Mouse (Mus musculus) embryonic facial prominence, embryonic 14.5 days (tissue): ENCODE results near the gene Gfm2. TPM values are rescaled to one million over a fixed set of nuclear protein-coding genes. Genes with fewer than 3 reads are reported as not detected.

Experiments used
- ATAC-seq: fragments of 200-750 bp; cut with Nextera tagmentation; 2 replicates; pipeline ENCODE4 v1.8.0; 2017; ENCODE audit warnings: low read depth, moderate number of reproducible peaks, moderate TSS enrichment
- DNase-seq: peaks from one replicate; pipeline ENCODE4 v3.0.0-alpha.2; 2015; ENCODE audit warnings: low spot score
- H3K27ac ChIP-seq: fragments of 300-500 bp; sonication (generic); replicated peaks from 2 replicates; pipeline ENCODE4 v1.5.1; 2014; ENCODE audit warnings: low read depth, mild to moderate bottlenecking, low read length, moderate library complexity
- H3K27me3 ChIP-seq: fragments of 300-500 bp; sonication (generic); replicated peaks from 2 replicates; pipeline ENCODE4 v1.6.1; 2014; ENCODE audit warnings: low read length; ENCODE audit not compliant: control insufficient read depth, insufficient read depth
- H3K36me3 ChIP-seq: fragments of 300-500 bp; sonication (generic); 2 replicates; pipeline ENCODE4 v1.6.1; 2014; ENCODE audit warnings: low read length, mixed read lengths; ENCODE audit not compliant: control insufficient read depth, insufficient read depth
- H3K4me1 ChIP-seq: fragments of 300-500 bp; sonication (generic); 2 replicates; pipeline ENCODE4 v1.6.1; 2014; ENCODE audit warnings: antibody characterized with exemption, low read length; ENCODE audit not compliant: control insufficient read depth, insufficient read depth
- H3K4me2 ChIP-seq: fragments of 300-500 bp; sonication (generic); 2 replicates; pipeline ENCODE4 v1.6.1; 2014; ENCODE audit warnings: low read depth, mild to moderate bottlenecking, low read length, moderate library complexity, mixed read lengths
- H3K4me3 ChIP-seq: fragments of 300-500 bp; sonication (generic); 2 replicates; pipeline ENCODE4 v1.5.1; 2014; ENCODE audit warnings: low read depth, mild to moderate bottlenecking, low read length
- H3K9ac ChIP-seq: fragments of 300-500 bp; sonication (generic); 2 replicates; pipeline ENCODE4 v1.6.1; 2014; ENCODE audit warnings: low read depth, mild to moderate bottlenecking, low read length, moderate library complexity, mixed read lengths
- H3K9me3 ChIP-seq: fragments of 300-500 bp; sonication (generic); 2 replicates; pipeline ENCODE4 v1.6.1; 2016; ENCODE audit warnings: low read length; ENCODE audit not compliant: control insufficient read depth
- WGBS: fragments of 180-500 bp; shearing (Covaris S2); extraction: QIAGEN DNeasy Blood & Tissue Kit; methylation state at CpG from one replicate; pipeline ENCODE4 v1.1.7; 2014; 5-methylcytosine and 5-hydroxymethylcytosine counted together
- polyA plus RNA-seq: library from polyadenylated mRNA; unstranded; fragments of >200 nt; fragmentation: Nextera tagmentation; extraction: Ambion mirVana; gene quantifications from 2 replicates; pipeline ENCODE4 v1.2.1, GENCODE M21; 2014

The Gfm2 gene
- polyA plus RNA-seq, 1 experiment from 2014 or later: 23.1 TPM

DNA sequence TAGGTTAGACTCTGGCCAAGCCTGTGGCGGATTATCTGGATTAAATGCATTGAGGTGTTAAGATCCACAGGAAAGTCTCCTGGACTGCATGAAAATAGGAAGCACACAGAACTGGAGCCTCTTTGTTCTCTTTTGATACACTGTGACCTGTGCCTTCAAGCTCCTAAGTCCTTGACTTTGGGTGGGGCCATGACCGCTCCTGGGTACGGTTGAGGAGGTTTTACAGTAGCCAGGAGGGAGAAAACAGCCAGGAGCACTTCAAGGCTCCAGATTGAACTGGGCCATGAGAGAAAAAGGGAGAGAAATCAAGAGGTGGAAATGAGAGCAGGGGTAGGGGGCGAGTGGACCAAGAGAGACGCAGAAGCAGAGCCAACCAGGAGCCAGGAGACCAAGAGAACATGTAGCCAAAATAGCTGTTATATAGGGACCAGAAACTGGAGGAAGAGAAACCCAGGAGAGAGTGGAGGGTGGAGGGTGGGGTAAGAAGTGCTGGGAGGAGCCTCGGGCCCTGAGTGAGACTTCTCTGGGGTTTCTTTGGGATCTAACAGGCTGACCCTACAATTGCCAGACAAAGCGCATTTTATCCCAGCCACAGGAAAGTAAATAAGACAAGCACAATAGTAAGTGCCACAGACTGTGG lies 69.9 kb downstream of the Gfm2 start:
- Histone ChIP-seq H3K27me3 (no peaks in the 10 kb centered on the region), H3K27ac (no peak overlapping the region), H3K4me3 (no peak overlapping the region), H3K36me3 (no peaks in the 10 kb centered on the region), H3K4me2 (no peak overlapping the region), H3K9me3 (no peaks in the 10 kb centered on the region), H3K9ac (no peak overlapping the region), H3K4me1 (0 out of 2 replicates have a peak, but pooled peaks cover 3% of the 10 kb centered on the region)
- WGBS: 84% methylated on average over 7 of the region's 7 CpGs
- ATAC-seq: no peak
- no peak for DNase-seq

DNA sequence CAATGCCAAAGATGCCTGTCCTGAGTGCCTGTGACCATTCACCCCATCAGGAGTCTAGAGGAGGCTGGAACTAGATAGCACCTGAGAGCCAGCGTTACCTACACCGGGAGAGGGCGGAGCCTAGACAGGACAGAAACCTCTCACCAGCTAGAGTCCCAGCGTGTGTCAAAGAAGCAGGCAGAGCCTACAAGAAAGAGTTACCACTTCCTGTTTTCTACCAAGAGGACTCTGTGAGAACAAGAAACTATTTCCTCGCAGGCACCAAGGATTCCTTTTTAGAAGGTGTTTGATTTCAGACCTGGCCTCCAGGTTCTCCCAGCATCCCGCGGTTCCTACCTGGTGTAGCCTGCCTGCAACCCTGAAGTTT lies 70.4 kb downstream of the Gfm2 start:
- 44% methylated on average over 7 of the region's 7 CpGs for WGBS
- H3K4me3 ChIP-seq: no peak overlapping the region
- no peak for ATAC-seq
- no peaks in the 10 kb centered on the region for H3K27me3 ChIP-seq
- no peak overlapping the region for H3K27ac ChIP-seq
- H3K4me2 ChIP-seq: no peak overlapping the region
- DNase-seq: no peak
- no peaks in the 10 kb centered on the region for H3K36me3 ChIP-seq
- no peaks in the 10 kb centered on the region for H3K9me3 ChIP-seq
- 0 out of 2 replicates have a peak, but pooled peaks cover 3% of the 10 kb centered on the region for H3K4me1 ChIP-seq
- no peak overlapping the region for H3K9ac ChIP-seq

- no peak for DNase-seq
- Histone ChIP-seq H3K27ac (no peak overlapping the region), H3K27me3 (no peaks in the 10 kb centered on the region), H3K4me3 (no peak overlapping the region), H3K36me3 (no peaks in the 10 kb centered on the region), H3K9me3 (no peaks in the 10 kb centered on the region), H3K9ac (no peak overlapping the region), H3K4me1 (0 out of 2 replicates have a peak, but pooled peaks cover 3% of the 10 kb centered on the region), H3K4me2 (no peak overlapping the region)
- ATAC-seq: no peak
- 75% methylated on average over 3 of the region's 3 CpGs for WGBS
Measured at GRCm38 (mm10) chr13:97208500-97209010, 70.8 kb downstream of the Gfm2 start.

DNA sequence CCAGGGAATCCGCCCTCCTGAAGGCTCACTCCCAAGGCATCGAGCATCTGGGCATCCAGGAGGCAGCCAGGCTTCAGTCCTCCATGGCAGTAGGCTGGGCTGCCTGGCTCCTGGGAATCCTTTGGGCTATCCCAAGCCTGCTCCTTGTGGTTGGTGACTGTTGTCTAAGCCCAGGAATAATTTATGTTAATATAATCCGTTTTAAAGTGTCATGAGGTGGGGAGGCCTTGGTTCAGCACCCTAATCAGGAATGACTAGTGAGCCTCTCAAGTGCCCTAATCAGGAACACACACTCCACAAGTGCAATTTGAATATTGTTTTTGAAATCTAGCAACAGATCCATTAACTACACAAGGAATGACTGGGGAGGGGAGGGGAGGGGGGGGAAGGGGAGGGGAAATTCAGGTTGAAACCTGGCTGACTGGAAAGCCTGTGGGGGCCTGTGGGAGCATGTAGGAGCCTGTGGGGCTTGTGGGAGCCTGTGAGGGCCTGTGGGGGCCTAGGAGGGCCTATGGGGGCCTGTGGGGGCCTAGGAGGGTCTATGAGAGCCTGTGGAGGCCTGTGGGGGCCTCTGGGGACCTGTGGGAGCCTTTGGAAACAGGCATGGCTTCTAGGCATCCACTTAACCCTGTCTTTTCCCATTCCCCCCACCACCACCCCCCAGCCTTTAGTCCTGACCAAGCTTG lies 77.0 kb downstream of the Gfm2 start:
- no peak overlapping the region for H3K4me2 ChIP-seq
- no peak for DNase-seq
- no peak for ATAC-seq
- peaks cover 6% of the 10 kb centered on the region for H3K4me1 ChIP-seq
- 49% methylated on average over 3 of the region's 3 CpGs for WGBS
- no peak overlapping the region for H3K9ac ChIP-seq
- H3K27me3 ChIP-seq: no peaks in the 10 kb centered on the region
- H3K4me3 ChIP-seq: no peak overlapping the region
- no peaks in the 10 kb centered on the region for H3K36me3 ChIP-seq
- no peaks in the 10 kb centered on the region for H3K9me3 ChIP-seq
- H3K27ac ChIP-seq: no peak overlapping the region

GRCm38 (mm10) chr13:97215563-97215962 lies 77.8 kb downstream of the Gfm2 start:
- Histone ChIP-seq H3K27me3 (no peaks in the 10 kb centered on the region), H3K9me3 (no peaks in the 10 kb centered on the region), H3K9ac (no peak overlapping the region), H3K4me3 (no peak overlapping the region), H3K27ac (no peak overlapping the region), H3K4me2 (no peak overlapping the region), H3K36me3 (no peaks in the 10 kb centered on the region), H3K4me1 (peaks cover 6% of the 10 kb centered on the region)
- ATAC-seq (no peak), DNase-seq (no peak)
- WGBS: 34% methylated on average over 4 of the region's 4 CpGs

DNA sequence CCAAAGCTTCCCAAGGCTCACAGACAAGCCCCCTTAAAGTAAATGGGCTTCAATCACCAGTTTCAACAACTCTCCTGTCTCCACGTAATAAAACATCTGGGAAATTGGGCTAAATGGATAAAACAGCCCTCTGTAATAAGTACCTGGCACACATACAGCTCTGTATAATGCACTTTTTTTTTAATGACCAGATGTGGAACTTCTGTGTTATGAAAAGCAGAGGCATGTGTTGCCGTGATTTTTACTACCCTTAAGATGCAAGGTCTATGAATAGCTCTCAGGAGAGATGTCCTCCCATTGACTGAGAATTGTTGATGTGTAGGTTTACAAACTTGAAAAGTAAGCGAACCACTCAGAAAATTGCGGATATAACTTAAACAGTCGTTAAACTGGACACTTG lies 78.5 kb downstream of the Gfm2 start:
- H3K4me3 ChIP-seq: no peak overlapping the region
- no peak overlapping the region for H3K4me2 ChIP-seq
- peaks cover 6% of the 10 kb centered on the region for H3K4me1 ChIP-seq
- ATAC-seq (no peak), DNase-seq (no peak)
- 56% methylated on average over 5 of the region's 5 CpGs for WGBS
- H3K36me3 ChIP-seq: no peaks in the 10 kb centered on the region
- H3K27ac ChIP-seq: no peak overlapping the region
- no peak overlapping the region for H3K9ac ChIP-seq
- H3K9me3 ChIP-seq: no peaks in the 10 kb centered on the region
- no peaks in the 10 kb centered on the region for H3K27me3 ChIP-seq

DNA sequence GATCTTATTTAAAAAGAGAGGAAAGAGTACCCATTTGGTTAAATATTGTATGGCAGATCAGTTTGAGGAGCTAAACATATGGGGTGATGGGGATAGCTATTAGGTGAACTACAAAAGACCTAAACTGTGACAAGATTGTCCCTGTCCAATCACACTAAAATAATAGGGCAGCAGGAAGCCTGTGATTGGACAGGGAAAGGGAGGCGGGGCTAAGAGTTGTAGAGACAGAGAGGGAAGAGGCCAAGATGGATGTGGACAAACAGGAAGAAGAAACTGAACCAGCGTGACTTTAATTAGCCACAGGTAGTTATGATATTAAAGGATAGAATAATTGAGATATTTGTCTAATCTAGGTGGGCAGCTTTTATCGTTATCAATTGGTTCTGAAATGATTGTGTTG lies 82.3 kb downstream of the Gfm2 start:
- no peak overlapping the region for H3K9ac ChIP-seq
- no peaks in the 10 kb centered on the region for H3K36me3 ChIP-seq
- peaks cover 6% of the 10 kb centered on the region for H3K4me1 ChIP-seq
- H3K27me3 ChIP-seq: no peaks in the 10 kb centered on the region
- no peak for ATAC-seq
- no peak overlapping the region for H3K4me2 ChIP-seq
- no peak overlapping the region for H3K27ac ChIP-seq
- no peaks in the 10 kb centered on the region for H3K9me3 ChIP-seq
- 87% methylated on average over 3 of the region's 3 CpGs for WGBS
- DNase-seq: no peak
- H3K4me3 ChIP-seq: no peak overlapping the region

GRCm38 (mm10) chr13:97223856-97224255 lies 86.1 kb downstream of the Gfm2 start:
- H3K36me3 ChIP-seq: no peaks in the 10 kb centered on the region
- WGBS: 85% methylated on average over 8 of the region's 8 CpGs
- DNase-seq: no peak

More at GRCm38 (mm10) chr13:97223856-97224255, 86.1 kb downstream of the Gfm2 start:
- Histone ChIP-seq H3K27me3 (no peaks in the 10 kb centered on the region), H3K4me1 (no peaks in the 10 kb centered on the region), H3K4me2 (no peak overlapping the region), H3K27ac (no peak overlapping the region), H3K9ac (no peak overlapping the region), H3K4me3 (no peak overlapping the region), H3K9me3 (no peaks in the 10 kb centered on the region)
- no peak for ATAC-seq
